26 mouse cellular contexts compared by ENCODE assay signal in genomic region chr17:83595966-83596365, GRCm38 (mm10). TPM values are rescaled to one million over a fixed set of nuclear protein-coding genes. Genes with fewer than 3 reads are reported as not detected.
DNase-seq lines count a peak whose midpoint lies in the region; ATAC-seq and TF ChIP-seq lines count a peak whose summit lies in the region.
"Had no signal": no experiment of that assay in that cellular context is flagged by ENCODE, and none has a peak within 500 bp of the region (broad histone marks: within the 10 kb centered on the region; RNA-seq: fewer than 3 reads in every experiment).

No protein-coding gene starts in this region.

- TF ChIP-seq CTCF in brain, embryonic 14.5 days (IDR thresholded peaks at IDR 0.05; ENCODE audit: borderline replicate concordance, extremely low read depth, insufficient read depth, insufficient read length): no peak
- TF ChIP-seq CTCF in heart, adult 2 months (IDR thresholded peaks at IDR 0.05): no peak

- H3K79me2 ChIP-seq in heart, adult 2 months (replicated peaks; ENCODE audit: control insufficient read depth, insufficient read depth, low read length): no peaks in the 10 kb centered on the region

- H3K27ac ChIP-seq in hindbrain, embryonic 10.5 days: no peak overlapping the region
- no peak overlapping the region for H3K27ac ChIP-seq in heart, adult 2 months
- H3K27ac ChIP-seq: embryonic facial prominence, embryonic 10.5 days; forebrain, embryonic 15.5 days; gastrocnemius, adult 2 months; heart, embryonic 15.5 days; hindbrain, embryonic 14.5 days had no signal

- H3K36me3 ChIP-seq in hindbrain, embryonic 10.5 days: no peaks in the 10 kb centered on the region
- no peaks in the 10 kb centered on the region for H3K36me3 ChIP-seq in heart, adult 2 months (ENCODE audit: control insufficient read depth, insufficient read depth, low read length)
- H3K36me3 ChIP-seq: embryonic facial prominence, embryonic 10.5 days; forebrain, embryonic 15.5 days; heart, embryonic 15.5 days had no signal

- DNase-seq in frontal cortex, postnatal 10 days (ENCODE audit: low spot score in 2 of 2): no peak
- peak; percentile 36 for DNase-seq in brain, embryonic 14.5 days (ENCODE audit: low read depth)
- DNase-seq in layer of hippocampus, adult 8-10 months (ENCODE audit: low spot score in 2 of 2): peak; percentile 45 to 53
- peak; percentile 32 to 57 for DNase-seq in layer of hippocampus, postnatal 14 days (ENCODE audit: low spot score in 2 of 2)
- DNase-seq in MN1 (ENCODE audit: low spot score): no peak
- no peak for DNase-seq in hindbrain, embryonic 10.5 days (ENCODE audit: low spot score)
- DNase-seq in heart, adult 2 months: no peak
- DNase-seq: adrenal gland, postnatal 14 days; cerebellum, adult 2 months; cerebellum, postnatal 10 days; gastrocnemius, adult 2 months; gastrocnemius, postnatal 25 days; heart, postnatal 14 days had no signal

- 87% methylated on average over 7 of the region's 7 CpGs for WGBS in hindbrain, embryonic 10.5 days
- 90% methylated on average over 7 of the region's 7 CpGs for whole genome bisulfite sequencing in heart, adult 2 months

- no peaks in the 10 kb centered on the region for H3K27me3 ChIP-seq in hindbrain, embryonic 10.5 days (ENCODE audit: insufficient read depth, poor library complexity, severe bottlenecking)
- H3K27me3 ChIP-seq in heart, adult 2 months (ENCODE audit: control insufficient read depth, insufficient read depth, low read length): no peaks in the 10 kb centered on the region
- H3K27me3 ChIP-seq: forebrain, embryonic 15.5 days; heart, embryonic 15.5 days had no signal

- H3K4me1 ChIP-seq in hindbrain, embryonic 10.5 days (replicated peaks): no peaks in the 10 kb centered on the region
- H3K4me1 ChIP-seq in heart, adult 2 months (ENCODE audit: control insufficient read depth, insufficient read depth, low read length): no peaks in the 10 kb centered on the region
- H3K4me1 ChIP-seq: forebrain, embryonic 15.5 days; heart, embryonic 15.5 days had no signal

- no peak for TF ChIP-seq POLR2A in brain, embryonic 14.5 days (IDR thresholded peaks at IDR 0.05; ENCODE audit: borderline replicate concordance, extremely low read depth, insufficient read depth, insufficient read length, poor library complexity, severe bottlenecking)
- no peak for TF ChIP-seq POLR2A in heart, adult 2 months (IDR thresholded peaks at IDR 0.05; ENCODE audit: insufficient read depth, low read depth, low read length)

- intact Hi-C loops in heart, adult 2 months (cut with DNase I): no loop called here

- no peaks in the 10 kb centered on the region for H3K9me3 ChIP-seq in hindbrain, embryonic 10.5 days
- H3K9me3 ChIP-seq: embryonic facial prominence, embryonic 10.5 days; forebrain, embryonic 15.5 days; heart, embryonic 15.5 days had no signal

- no peak overlapping the region for H3K9ac ChIP-seq in heart, adult 2 months (ENCODE audit: low read depth, low read length)
- H3K9ac ChIP-seq: forebrain, embryonic 15.5 days; heart, embryonic 15.5 days; hindbrain, embryonic 14.5 days had no signal

- peak; percentile 38; the same call in 1 of the 2 replicates for ATAC-seq in frontal cortex, adult (ENCODE audit: low TSS enrichment)
- ATAC-seq: activated CD4-positive, CD25-positive, alpha-beta regulatory T cell, adult 4 months; forebrain, embryonic 15.5 days; Patski had no signal

- no peak overlapping the region for H3K4me3 ChIP-seq in hindbrain, embryonic 10.5 days
- no peak overlapping the region for H3K4me3 ChIP-seq in heart, adult 2 months
- H3K4me3 ChIP-seq: embryonic facial prominence, embryonic 10.5 days; forebrain, embryonic 15.5 days; gastrocnemius, adult 2 months; heart, embryonic 15.5 days had no signal

- no peak for TF ChIP-seq EP300 in heart, adult 2 months (IDR thresholded peaks at IDR 0.05; ENCODE audit: insufficient read depth, low read depth, low read length)

RNA-seq across cellular contexts. Expression of gene Kcng3, which starts 35.7 kb away (rescaled TPM):
- 0.37 and 0.62 TPM in 2 replicates for polyA plus RNA-seq in brain, embryonic 14.5 days (2012; rRNA removed)
- total RNA-seq in layer of hippocampus, adult 8-10 months (2022): 10 to 100 TPM in 1 of 4 experiments, 1 to 10 TPM in 3; 8.6 to 11.5 (median 9.1) TPM
- 1 to 10 TPM; 5.9 to 6.1 TPM for total RNA-seq in layer of hippocampus, postnatal 14 days (2021)
- polyA plus RNA-seq in hindbrain, embryonic 10.5 days (2016; fragmentation: Nextera tagmentation; extraction: Ambion mirVana): not detected in 2 replicates
- not detected for total RNA-seq in heart, adult 2 months (2021)
- 0.02 TPM in 1 of 2 replicates, not detected in the other for polyA plus RNA-seq in heart, adult 2 months (2012; rRNA removed)
- total RNA-seq: gastrocnemius, adult 2 months; gastrocnemius, postnatal 25 days; granulocyte monocyte progenitor cell, adult 5-6 weeks; heart, postnatal 14 days; hematopoietic stem cell, adult 5-6 weeks; MEL had no signal
- polyA plus RNA-seq: C2C12; embryonic facial prominence, embryonic 10.5 days; embryonic facial prominence, embryonic 14.5 days; heart, embryonic 11.5 days; heart, embryonic 15.5 days; Patski had no signal

Comparison
In these comparisons a context has a peak if more than half of its experiments do, and no peak if none do; other contexts are left out.
1. DNase-seq: peak in brain, embryonic 14.5 days (single experiment), layer of hippocampus, adult 8-10 months (2 of 2) and layer of hippocampus, postnatal 14 days (2 of 2); none in frontal cortex, postnatal 10 days (0 of 2), MN1 (single experiment), hindbrain, embryonic 10.5 days (single experiment) and heart, adult 2 months (0 of 2).
2. RNA of gene Kcng3, which starts 35.7 kb away (total RNA-seq): 8.6 to 11.5 TPM in layer of hippocampus, adult 8-10 months and 5.9 to 6.1 TPM in layer of hippocampus, postnatal 14 days; not detected in heart, adult 2 months; every median in the first group is over 4 times any median in the second.